In genomic region chr6:113604432-113605223, GRCm38 (mm10) we compare ENCODE assay signal across 8 mouse cellular contexts. TPM values are rescaled to one million over a fixed set of nuclear protein-coding genes. Genes with fewer than 3 reads are reported as not detected.
A peak's percentile ranks its signal among the peaks of the same experiment; 100 is the strongest.
DNase-seq lines count a peak whose midpoint lies in the region; ATAC-seq and TF ChIP-seq lines count a peak whose summit lies in the region.

TSS of gene Brk1 (plus strand) at chr6:113604772.

- under 1% methylated on average over 64 of the region's 65 CpGs for WGBS in hindbrain, embryonic 14.5 days

- in situ Hi-C loops in Patski (cut with MboI; ENCODE audit: low pct_unique_long_range_greater_than_20kb) = no loop called here

- no peaks in the 10 kb centered on the region for H3K27me3 ChIP-seq in Patski
- no peaks in the 10 kb centered on the region for H3K27me3 ChIP-seq in hindbrain, embryonic 14.5 days (ENCODE audit: control insufficient read depth, insufficient read depth, low read length)

- peak; percentile 63 for TF ChIP-seq CTCF in Patski (IDR thresholded peaks at IDR 0.05)

- peak within 1 kb of the TSS; percentile 79 for H3K9ac ChIP-seq in hindbrain, embryonic 14.5 days

- DNase-seq in Patski (ENCODE audit: low read depth, low spot score) = no peak
- DNase-seq in cerebellum, postnatal 14 days = peak; percentile 95 to 96
- DNase-seq in frontal cortex, postnatal 25 days (ENCODE audit: low spot score in 2 of 2) = peak; percentile 84 to 86
- DNase-seq in hindbrain, embryonic 14.5 days (ENCODE audit: low spot score) = peak; percentile 96
- DNase-seq in left cerebral cortex, adult 11 months (ENCODE audit: low spot score) = peak; percentile 84
- peak; percentile 89 to 91 for DNase-seq in lung, postnatal 4 days
- peak; percentile 80 for DNase-seq in retina, postnatal 7 days (ENCODE audit: low read depth, low spot score)
- peak; percentile 80 for DNase-seq in urinary bladder, adult 2 months (ENCODE audit: low spot score)

- no peaks in the 10 kb centered on the region for H3K9me3 ChIP-seq in hindbrain, embryonic 14.5 days (ENCODE audit: control insufficient read depth, low read length)

- ATAC-seq in Patski = peak; percentile 58
- ATAC-seq in hindbrain, embryonic 14.5 days (ENCODE audit: low FRiP score) = peak; percentile 93

- peak within 1 kb of the TSS; percentile 79 for H3K27ac ChIP-seq in hindbrain, embryonic 14.5 days

- peak within 1 kb of the TSS; percentile 72 for H3K4me3 ChIP-seq in hindbrain, embryonic 14.5 days (replicated peaks; ENCODE audit: low read length)

- H3K4me1 ChIP-seq in hindbrain, embryonic 14.5 days (replicated peaks; ENCODE audit: control insufficient read depth, insufficient read depth, low read length) = peaks cover 21% of the 10 kb centered on the region

- POLR2A ChIA-PET in Patski (lab: Charles Lee) = no interaction called here

- peak within 1 kb of the TSS; percentile 86 for H3K4me2 ChIP-seq in hindbrain, embryonic 14.5 days (replicated peaks)

- 0 out of 2 replicates have a peak, but pooled peaks cover 7% of the 10 kb centered on the region for H3K36me3 ChIP-seq in hindbrain, embryonic 14.5 days (replicated peaks; ENCODE audit: control insufficient read depth, insufficient read depth)

- CTCF ChIA-PET in Patski (lab: Charles Lee) = interaction anchor here (0.8 to 0.9 kb wide), 2 partner anchors 11 to 67 kb away, joined by 3 to 5 read pairs; no protein-coding TSS in a partner anchor

RNA-seq across cellular contexts. Expression of gene Brk1, which starts in this region (rescaled TPM):
- polyA plus RNA-seq in Patski (2021) = 167 TPM
- polyA plus RNA-seq in hindbrain, embryonic 14.5 days (2014; fragmentation: Nextera tagmentation; extraction: Ambion mirVana) = 261 and 267 TPM in 2 replicates
- polyA plus RNA-seq in urinary bladder, adult 2 months (2012; rRNA removed) = 176 and 195 TPM in 2 replicates
